ENCODE assay signal across 8 mouse cellular contexts in the genomic region with DNA sequence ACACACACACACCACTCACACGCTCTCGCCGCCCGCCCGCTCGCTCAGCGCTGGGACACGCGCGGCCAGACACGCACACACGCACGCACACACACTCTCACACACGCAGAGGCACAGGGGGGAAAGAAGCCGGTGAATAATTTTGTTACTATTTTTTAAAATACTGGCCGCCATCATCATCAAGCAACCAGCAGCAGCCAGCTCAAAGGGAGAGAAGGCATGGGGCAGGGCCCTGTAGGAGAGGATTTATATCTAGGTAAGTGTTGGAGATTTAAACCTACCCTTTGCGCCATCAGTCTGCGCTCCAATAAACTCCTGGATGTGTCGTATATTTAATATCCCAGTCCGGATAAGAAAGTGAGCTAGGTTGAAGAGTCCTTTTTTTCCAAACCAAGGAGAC. TPM values are rescaled to one million over a fixed set of nuclear protein-coding genes. Genes with fewer than 3 reads are reported as not detected.
DNase-seq lines count a peak whose midpoint lies in the region; ATAC-seq and TF ChIP-seq lines count a peak whose summit lies in the region.

No protein-coding gene starts in this region.

- H3K9ac ChIP-seq in lung, embryonic 14.5 days: peak overlapping the region; percentile 87
- peak overlapping the region; percentile 98 for H3K9ac ChIP-seq in embryonic facial prominence, embryonic 11.5 days (replicated peaks; ENCODE audit: low read length)

- peak overlapping the region; percentile 96 for H3K27ac ChIP-seq in lung, embryonic 14.5 days (ENCODE audit: low read depth)
- H3K27ac ChIP-seq in embryonic facial prominence, embryonic 11.5 days (replicated peaks; ENCODE audit: low read depth, low read length): peak overlapping the region; percentile 97

- under 1% methylated on average over 20 of the region's 20 CpGs for WGBS in lung, embryonic 14.5 days
- 0% methylated on average over 20 of the region's 20 CpGs for WGBS in embryonic facial prominence, embryonic 11.5 days

- H3K4me1 ChIP-seq in lung, embryonic 14.5 days (ENCODE audit: insufficient read depth): peaks cover 4% of the 10 kb centered on the region; the same call in 1 of the 2 replicates
- no peaks in the 10 kb centered on the region; the same call in 1 of the 2 replicates for H3K4me1 ChIP-seq in embryonic facial prominence, embryonic 11.5 days (ENCODE audit: control insufficient read depth, insufficient read depth, low read length)

- no peak for TF ChIP-seq CTCF in lung, embryonic 14.5 days (IDR thresholded peaks at IDR 0.05; ENCODE audit: low read depth)

- H3K4me3 ChIP-seq in lung, embryonic 14.5 days (ENCODE audit: low read depth, low read length): peak overlapping the region; percentile 70
- peak overlapping the region; percentile 76 for H3K4me3 ChIP-seq in embryonic facial prominence, embryonic 11.5 days (ENCODE audit: low read depth, low read length)

- H3K36me3 ChIP-seq in lung, embryonic 14.5 days (ENCODE audit: insufficient read depth): peaks cover 3% of the 10 kb centered on the region; the same call in 1 of the 2 replicates
- no peaks in the 10 kb centered on the region for H3K36me3 ChIP-seq in embryonic facial prominence, embryonic 11.5 days (replicated peaks; ENCODE audit: control insufficient read depth, insufficient read depth, low read depth, low read length)

- H3K4me2 ChIP-seq in lung, embryonic 14.5 days: peak overlapping the region; percentile 83
- peak overlapping the region; percentile 37 for H3K4me2 ChIP-seq in embryonic facial prominence, embryonic 11.5 days (ENCODE audit: low read depth, low read length)

- H3K9me3 ChIP-seq in lung, embryonic 14.5 days (ENCODE audit: low read depth, low read length): no peaks in the 10 kb centered on the region
- no peaks in the 10 kb centered on the region for H3K9me3 ChIP-seq in embryonic facial prominence, embryonic 11.5 days (replicated peaks; ENCODE audit: control insufficient read depth, low read length)

- peak; percentile 59 for DNase-seq in lung, embryonic 14.5 days
- no peak for DNase-seq in lung, adult 18-20 months
- DNase-seq in embryonic facial prominence, embryonic 11.5 days (ENCODE audit: low spot score): peak; percentile 49
- DNase-seq in induced T-regulatory cell, adult 2 months (ENCODE audit: low read depth): peak; percentile 25
- peak; percentile 37 for DNase-seq in lung, postnatal 10 days
- peak; percentile 43 for DNase-seq in yolk sac, embryonic 10.5 days (ENCODE audit: low spot score)
- DNase-seq in right cerebral cortex, postnatal 36 days (ENCODE audit: low spot score in 2 of 2): no peak

- no peak for ATAC-seq in lung, embryonic 14.5 days (ENCODE audit: insufficient read depth)
- no peak for ATAC-seq in embryonic facial prominence, embryonic 11.5 days (replicated peaks; ENCODE audit: insufficient number of reproducible peaks, low FRiP score, low TSS enrichment, low read depth)
- no peak for ATAC-seq in megakaryocyte progenitor cell, adult 5-6 weeks (replicated peaks; ENCODE audit: poor library complexity)

- H3K27me3 ChIP-seq in lung, embryonic 14.5 days (ENCODE audit: insufficient read depth, low read length): peaks cover 10% of the 10 kb centered on the region; the same call in 1 of the 2 replicates
- no peaks in the 10 kb centered on the region for H3K27me3 ChIP-seq in embryonic facial prominence, embryonic 11.5 days (ENCODE audit: control insufficient read depth, insufficient read depth, low read length)

RNA-seq across cellular contexts. Expression of a gene that starts 1.1 kb away (rescaled TPM):
- polyA plus RNA-seq in lung, embryonic 14.5 days (2014; fragmentation: Nextera tagmentation; extraction: Ambion mirVana): 31.4 and 33.1 TPM in 2 replicates
- 58.8 and 65.3 TPM in 2 replicates for polyA plus RNA-seq in embryonic facial prominence, embryonic 11.5 days (2014; fragmentation: Nextera tagmentation; extraction: Ambion mirVana)
- not detected in 2 replicates for total RNA-seq in megakaryocyte progenitor cell, adult 5-6 weeks (2015)
- not detected in 2 replicates for total RNA-seq in megakaryocyte progenitor cell, adult 5-6 weeks (2017)

Comparison
In these comparisons a context has a peak if more than half of its experiments do, and no peak if none do; other contexts are left out.
1. DNase-seq: peak in lung, embryonic 14.5 days (single experiment), embryonic facial prominence, embryonic 11.5 days (single experiment), induced T-regulatory cell, adult 2 months (single experiment), lung, postnatal 10 days (single experiment) and yolk sac, embryonic 10.5 days (single experiment); none in lung, adult 18-20 months (0 of 2) and right cerebral cortex, postnatal 36 days (0 of 2).